Mouse (Mus musculus) neural tube, embryonic 14.5 days (tissue): ENCODE measurements at regions not wholly inside any gene's neighbourhood (a gene's known extent, or its start where the extent isn't known, plus 50 kb on each side); places are given as distances from the start of the nearest gene placed in this dataset.

ENCODE experiments used
- ATAC-seq: fragments of 200-750 bp; cut with Nextera tagmentation; 2 replicates; pipeline ENCODE4 v1.8.0; 2017; ENCODE audit warnings: low read depth, mild to moderate bottlenecking, moderate TSS enrichment, moderate library complexity
- H3K27ac ChIP-seq: fragments of 300-500 bp; sonication (generic); 2 replicates; pipeline ENCODE4 v1.5.1; 2014; ENCODE audit warnings: low read depth, mild to moderate bottlenecking, control low read depth, low read length, moderate library complexity, mixed read lengths
- H3K27me3 ChIP-seq: fragments of 300-500 bp; sonication (generic); 2 replicates; pipeline ENCODE4 v1.6.1; 2014; ENCODE audit warnings: low read length; ENCODE audit not compliant: control insufficient read depth, insufficient read depth
- H3K36me3 ChIP-seq: fragments of 300-500 bp; sonication (generic); 2 replicates; pipeline ENCODE4 v1.6.1; 2014; ENCODE audit warnings: low read length, mixed read lengths; ENCODE audit not compliant: control insufficient read depth, insufficient read depth
- H3K4me1 ChIP-seq: fragments of 300-500 bp; sonication (generic); 2 replicates; pipeline ENCODE4 v1.6.1; 2014; ENCODE audit warnings: low read length; ENCODE audit not compliant: control insufficient read depth, insufficient read depth
- H3K4me2 ChIP-seq: fragments of 300-500 bp; sonication (generic); 2 replicates; pipeline ENCODE4 v1.6.1; 2014; ENCODE audit warnings: mild to moderate bottlenecking, low read depth, low read length, control low read depth
- H3K4me3 ChIP-seq: fragments of 300-500 bp; sonication (generic); 2 replicates; pipeline ENCODE4 v1.5.1; 2014; ENCODE audit warnings: low read depth, low read length, control low read depth, mixed read lengths
- H3K9ac ChIP-seq: fragments of 300-500 bp; sonication (generic); replicated peaks from 2 replicates; pipeline ENCODE4 v1.6.1; 2014; ENCODE audit warnings: low read depth, mild to moderate bottlenecking, control low read depth, low read length, mixed read lengths
- H3K9me3 ChIP-seq: fragments of 300-500 bp; sonication (generic); 2 replicates; pipeline ENCODE4 v1.6.1; 2016; ENCODE audit warnings: low read length; ENCODE audit not compliant: control insufficient read depth
- WGBS: fragments of 180-500 bp; shearing (Covaris S2); extraction: QIAGEN DNeasy Blood & Tissue Kit; methylation state at CpG from one replicate; pipeline ENCODE4 v1.1.7; 2014; 5-methylcytosine and 5-hydroxymethylcytosine counted together

- H3K9ac ChIP-seq, result no peak overlapping the region
These were observed 5478.8 kb downstream of the 9330182O14Rik start for GRCm38 (mm10) chr15:45612954-45613353.

DNA sequence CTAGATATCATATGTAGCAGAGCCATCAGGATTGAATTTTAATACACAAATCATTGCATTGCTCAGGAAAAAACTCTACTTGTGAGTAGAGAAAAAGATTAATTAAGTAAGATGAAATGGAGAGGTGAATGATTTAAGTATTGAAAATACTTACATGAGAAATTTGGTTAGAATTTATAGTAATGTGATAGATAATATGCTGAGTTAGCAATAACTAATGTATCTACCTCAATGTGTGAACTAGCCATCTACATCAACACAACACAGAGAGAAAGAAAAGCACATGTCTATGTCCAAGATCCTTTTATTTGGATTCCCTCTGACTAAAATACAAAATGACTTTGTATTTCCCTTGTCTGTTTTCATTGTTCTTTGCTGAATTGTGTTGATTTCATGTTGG, 5512.1 kb downstream of the 9330182O14Rik start:
- H3K4me2 ChIP-seq, result no peak overlapping the region
- H3K27me3 ChIP-seq, result no peaks in the 10 kb centered on the region
- no peak overlapping the region for H3K4me3 ChIP-seq
- no peaks in the 10 kb centered on the region for H3K36me3 ChIP-seq
- no peak overlapping the region for H3K27ac ChIP-seq
- ATAC-seq, result no peak
- no peaks in the 10 kb centered on the region for H3K4me1 ChIP-seq
- no peak overlapping the region for H3K9ac ChIP-seq
- H3K9me3 ChIP-seq, result no peaks in the 10 kb centered on the region

More at GRCm38 (mm10) chr15:45612954-45613353, 5478.8 kb downstream of the 9330182O14Rik start:
- Histone ChIP-seq H3K4me3 (no peak overlapping the region), H3K27me3 (no peaks in the 10 kb centered on the region), H3K4me1 (no peaks in the 10 kb centered on the region), H3K9me3 (no peaks in the 10 kb centered on the region), H3K4me2 (no peak overlapping the region), H3K27ac (no peak overlapping the region), H3K36me3 (no peaks in the 10 kb centered on the region)
- no peak for ATAC-seq

DNA sequence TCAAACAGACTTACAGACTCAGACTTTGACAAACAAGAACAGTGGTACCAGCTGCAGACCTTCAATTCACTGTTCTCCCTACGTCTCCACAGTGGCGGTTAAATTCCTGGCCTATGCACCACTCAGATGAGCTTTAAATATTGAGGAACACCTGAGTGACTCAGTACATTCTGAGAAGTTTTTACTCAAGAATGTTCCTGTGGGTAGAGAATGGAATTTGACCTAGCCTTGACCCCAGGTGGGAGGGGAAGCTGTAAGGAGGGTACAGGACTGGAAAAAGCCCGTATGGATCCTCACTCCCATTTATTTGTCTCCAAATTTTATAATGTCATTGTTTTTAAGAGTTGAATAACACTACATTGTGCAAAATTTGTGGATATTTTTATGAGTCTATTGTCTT, 5529.4 kb downstream of the 9330182O14Rik start:
- H3K4me3 ChIP-seq, result no peak overlapping the region
- H3K27me3 ChIP-seq, result no peaks in the 10 kb centered on the region
- H3K27ac ChIP-seq, result no peak overlapping the region
- H3K4me2 ChIP-seq, result no peak overlapping the region
- no peaks in the 10 kb centered on the region for H3K4me1 ChIP-seq
- H3K9me3 ChIP-seq, result no peaks in the 10 kb centered on the region
- no peaks in the 10 kb centered on the region for H3K36me3 ChIP-seq
- 88% methylated on average over 3 of the region's 3 CpGs for WGBS
- H3K9ac ChIP-seq, result no peak overlapping the region
- no peak for ATAC-seq

DNA sequence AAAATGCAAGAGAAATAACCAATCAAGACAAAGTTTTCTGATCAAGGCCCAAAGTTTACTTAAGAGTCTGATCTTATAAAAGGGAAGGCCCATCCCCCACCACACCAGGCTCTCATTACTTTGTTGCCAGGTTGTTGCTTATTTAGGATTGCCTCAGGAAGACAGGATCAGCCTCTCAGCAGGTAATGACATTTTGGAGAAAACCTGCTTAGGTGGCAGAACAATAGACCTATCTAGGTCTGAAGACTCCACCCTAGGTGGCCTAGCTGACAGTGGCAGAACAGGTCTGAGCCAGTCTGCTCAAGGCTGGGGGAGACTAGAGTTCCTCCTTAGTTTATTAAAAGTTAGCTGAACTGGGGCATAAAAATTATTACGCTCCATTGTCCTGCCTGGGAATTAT, 5555.3 kb downstream of the 9330182O14Rik start:
- H3K27me3 ChIP-seq, result no peaks in the 10 kb centered on the region
- H3K9ac ChIP-seq, result no peak overlapping the region
- H3K4me1 ChIP-seq, result no peaks in the 10 kb centered on the region
- peaks cover 3% of the 10 kb centered on the region; the same call in 1 of the 2 replicates for H3K9me3 ChIP-seq
- no peaks in the 10 kb centered on the region for H3K36me3 ChIP-seq
- H3K4me2 ChIP-seq, result no peak overlapping the region
- no peak for ATAC-seq
- H3K27ac ChIP-seq, result no peak overlapping the region
- 89% methylated on average over 1 of the region's 1 CpGs for WGBS
- H3K4me3 ChIP-seq, result no peak overlapping the region

DNA sequence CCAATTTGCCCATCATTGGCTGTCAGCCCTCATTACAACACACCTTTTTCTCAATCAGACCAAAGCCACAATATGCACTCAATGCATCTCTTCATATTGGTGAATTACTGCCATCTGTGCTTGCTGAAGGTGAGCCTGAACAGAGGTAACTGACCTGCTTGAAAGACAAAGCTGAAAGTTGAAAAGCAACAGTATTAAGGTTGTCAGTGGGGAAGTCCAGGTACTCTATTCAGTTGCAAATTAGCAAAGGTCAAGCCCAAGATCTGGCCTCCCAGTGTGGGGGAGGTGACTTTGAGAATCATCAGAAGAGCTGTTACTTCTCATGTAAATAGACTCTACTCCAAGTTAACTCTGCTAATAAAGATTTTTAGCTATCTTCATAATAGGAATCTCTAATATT, 5555.9 kb downstream of the 9330182O14Rik start:
- Histone ChIP-seq H3K9ac (no peak overlapping the region), H3K36me3 (no peaks in the 10 kb centered on the region), H3K4me3 (no peak overlapping the region), H3K4me2 (no peak overlapping the region), H3K4me1 (no peaks in the 10 kb centered on the region), H3K27me3 (no peaks in the 10 kb centered on the region), H3K27ac (no peak overlapping the region), H3K9me3 (peaks cover 3% of the 10 kb centered on the region; the same call in 1 of the 2 replicates)
- ATAC-seq, result no peak

DNA sequence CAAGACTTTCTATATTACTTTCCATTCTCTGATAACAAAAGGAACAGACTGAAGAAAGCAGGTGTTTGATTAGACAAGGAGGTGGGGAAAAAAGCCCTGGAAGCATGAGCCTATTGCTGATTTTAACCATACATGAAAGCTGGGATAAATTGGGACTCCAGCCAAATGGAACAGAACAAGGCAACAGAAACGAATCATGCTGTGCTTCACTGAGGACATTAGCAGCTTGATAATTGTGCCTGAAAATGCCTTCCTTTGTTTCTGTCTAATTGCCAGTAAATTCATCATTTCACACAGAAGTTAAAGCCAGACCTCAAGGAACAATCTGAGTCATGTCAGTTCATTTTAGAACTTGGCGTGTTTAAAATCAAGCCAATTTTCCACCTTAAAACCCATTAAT, 5576.9 kb downstream of the 9330182O14Rik start:
- no peak overlapping the region for H3K9ac ChIP-seq
- H3K9me3 ChIP-seq, result no peaks in the 10 kb centered on the region
- H3K27me3 ChIP-seq, result no peaks in the 10 kb centered on the region
- 31% methylated on average over 2 of the region's 2 CpGs for WGBS
- no peaks in the 10 kb centered on the region for H3K4me1 ChIP-seq
- H3K27ac ChIP-seq, result no peak overlapping the region
- no peak overlapping the region for H3K4me2 ChIP-seq
- ATAC-seq, result peak; percentile 79
- no peaks in the 10 kb centered on the region for H3K36me3 ChIP-seq
- no peak overlapping the region for H3K4me3 ChIP-seq

GRCm38 (mm10) chr15:45730370-45731153, 5596.4 kb downstream of the 9330182O14Rik start:
- Histone ChIP-seq H3K4me2 (no peak overlapping the region), H3K27ac (no peak overlapping the region), H3K27me3 (no peaks in the 10 kb centered on the region), H3K9me3 (no peaks in the 10 kb centered on the region), H3K36me3 (no peaks in the 10 kb centered on the region), H3K9ac (no peak overlapping the region), H3K4me1 (no peaks in the 10 kb centered on the region), H3K4me3 (no peak overlapping the region)
- ATAC-seq, result peak; percentile 97
- WGBS, result 29% methylated on average over 3 of the region's 3 CpGs

GRCm38 (mm10) chr15:45763225-45763624, 5629.1 kb downstream of the 9330182O14Rik start:
- Histone ChIP-seq H3K27ac (no peak overlapping the region), H3K4me3 (no peak overlapping the region), H3K9ac (no peak overlapping the region), H3K4me2 (no peak overlapping the region), H3K4me1 (no peaks in the 10 kb centered on the region), H3K9me3 (no peaks in the 10 kb centered on the region), H3K36me3 (no peaks in the 10 kb centered on the region), H3K27me3 (no peaks in the 10 kb centered on the region)
- ATAC-seq, result no peak
- WGBS, result 57% methylated on average over 2 of the region's 2 CpGs
